Comparison of ENCODE assay signal across 9 mouse cellular contexts in the genomic region with DNA sequence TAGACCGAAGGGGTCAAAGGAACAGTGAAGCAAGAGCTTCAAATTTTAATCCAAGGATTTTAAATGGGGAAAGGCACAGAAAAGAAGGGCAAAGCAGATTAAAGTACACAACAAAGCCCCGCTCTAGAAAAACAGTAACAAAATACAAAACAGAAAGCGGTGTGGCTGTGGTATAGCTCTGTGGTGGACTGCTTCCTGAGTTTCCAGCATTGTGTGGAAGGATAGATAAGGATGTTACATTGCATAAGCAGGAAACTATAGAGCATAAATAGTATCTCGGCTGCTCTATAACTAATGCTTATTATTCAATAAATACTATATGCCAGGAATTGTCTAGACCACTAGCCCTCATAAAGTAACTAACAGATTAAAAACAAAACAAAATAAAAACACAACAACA.
"Had no signal": no experiment of that assay in that cellular context is flagged by ENCODE, and none has a peak within 500 bp of the region (broad histone marks: within the 10 kb centered on the region; RNA-seq: fewer than 3 reads in every experiment).

No protein-coding gene starts in this region.

- H3K27me3 ChIP-seq: intestine, embryonic 15.5 days; limb, embryonic 15.5 days; midbrain, embryonic 12.5 days had no signal

- ATAC-seq: intestine, embryonic 15.5 days had no signal

- H3K36me3 ChIP-seq: intestine, embryonic 15.5 days; limb, embryonic 15.5 days; midbrain, embryonic 12.5 days had no signal

- H3K9me3 ChIP-seq: intestine, embryonic 15.5 days; limb, embryonic 15.5 days; midbrain, embryonic 12.5 days had no signal

- H3K4me2 ChIP-seq: intestine, embryonic 15.5 days; limb, embryonic 15.5 days; midbrain, embryonic 12.5 days had no signal

- H3K4me3 ChIP-seq: intestine, embryonic 15.5 days; left cerebral cortex, adult 2 months; limb, embryonic 15.5 days; midbrain, embryonic 12.5 days had no signal

- H3K27ac ChIP-seq: intestine, embryonic 15.5 days; left cerebral cortex, adult 2 months; limb, embryonic 15.5 days; midbrain, embryonic 12.5 days had no signal

- H3K4me1 ChIP-seq: intestine, embryonic 15.5 days; limb, embryonic 15.5 days; midbrain, embryonic 12.5 days had no signal

- H3K9ac ChIP-seq: intestine, embryonic 15.5 days; limb, embryonic 15.5 days; midbrain, embryonic 12.5 days had no signal

- DNase-seq: kidney, adult 18-20 months; kidney, postnatal 10 days; kidney, postnatal 4 days; lung, adult 18-20 months; right cerebral cortex, postnatal 14 days had no signal
